Mouse (Mus musculus) liver, embryonic 14.5 days (tissue): Measurements from ENCODE around the gene AL607142.1. TPM values are rescaled to one million over a fixed set of nuclear protein-coding genes. Genes with fewer than 3 reads are reported as not detected.

Experiments used
- ATAC-seq: fragments of 200-750 bp; cut with Nextera tagmentation; 2 replicates; pipeline ENCODE4 v1.8.0; 2017; ENCODE audit warnings: moderate number of reproducible peaks, mild to moderate bottlenecking, moderate library complexity; ENCODE audit not compliant: insufficient read depth
- DNase-seq, 3 experiments: peaks; one replicate each; pipeline ENCODE4 v3.0.0-alpha.2; 2012 to 2013; ENCODE audit warnings: low read depth in 3 of 3, low spot score in 3 of 3
- H3K27ac ChIP-seq: fragments of 300-500 bp; sonication (generic); 2 replicates; pipeline ENCODE4 v1.5.1; 2014; ENCODE audit warnings: moderate library complexity, mild to moderate bottlenecking, control low read depth, inconsistent platforms
- H3K27me3 ChIP-seq: fragments of 300-500 bp; sonication (generic); 2 replicates; pipeline ENCODE4 v1.6.1; 2014; ENCODE audit warnings: mild to moderate bottlenecking, low read length, moderate library complexity; ENCODE audit not compliant: control insufficient read depth, insufficient read depth
- H3K36me3 ChIP-seq: fragments of 300-500 bp; sonication (generic); replicated peaks from 2 replicates; pipeline ENCODE4 v1.6.1; 2014; ENCODE audit warnings: low read depth; ENCODE audit not compliant: control insufficient read depth, insufficient read depth
- H3K4me1 ChIP-seq, 2 experiments: fragments of 200-500 bp in 1 of 2; fragments of 300-500 bp in 1 of 2; sonication (generic) in 1 of 2; replicated peaks; 2 replicates each; pipeline ENCODE4 v1.6.1; 2012 to 2014; ENCODE audit warnings: antibody characterized with exemption in 1 of 2, inconsistent platforms in 1 of 2, low read length in 1 of 2; ENCODE audit not compliant: control insufficient read depth in 2 of 2, insufficient read depth in 2 of 2
- H3K4me2 ChIP-seq: fragments of 300-500 bp; sonication (generic); 2 replicates; pipeline ENCODE4 v1.6.1; 2014; ENCODE audit warnings: low read depth, mild to moderate bottlenecking, control low read depth, moderate library complexity
- H3K4me3 ChIP-seq, 2 experiments: fragments of 200-500 bp in 1 of 2; fragments of 300-500 bp in 1 of 2; sonication (generic) in 1 of 2; 2 replicates each; pipeline ENCODE4 v1.5.1; 2012 to 2014; ENCODE audit warnings: low read depth in 2 of 2, low read length in 2 of 2, mild to moderate bottlenecking in 2 of 2, control low read depth in 1 of 2, inconsistent platforms in 1 of 2, moderate library complexity in 1 of 2; ENCODE audit not compliant: insufficient read depth in 1 of 2
- H3K9ac ChIP-seq: fragments of 300-500 bp; sonication (generic); replicated peaks from 2 replicates; pipeline ENCODE4 v1.6.1; 2014; ENCODE audit warnings: mild to moderate bottlenecking, control low read depth, moderate library complexity
- H3K9me3 ChIP-seq: fragments of 300-500 bp; sonication (generic); 2 replicates; pipeline ENCODE4 v1.6.1; 2016; ENCODE audit warnings: low read length, mixed read lengths; ENCODE audit not compliant: control insufficient read depth
- CTCF ChIP-seq: IDR thresholded peaks from 2 replicates; pipeline ENCODE4 v1.5.1; 2016; ENCODE audit warnings: antibody characterized with exemption, low read depth, control low read depth
- EP300 ChIP-seq: IDR thresholded peaks from 2 replicates; pipeline ENCODE4 v1.6.1; 2016; ENCODE audit warnings: antibody characterized with exemption, low read depth
- WGBS: fragments of 180-500 bp; shearing (Covaris S2); extraction: QIAGEN DNeasy Blood & Tissue Kit; methylation state at CpG from one replicate; pipeline ENCODE4 v1.1.7; 2014; ENCODE audit not compliant: insufficient replicate concordance; 5-methylcytosine and 5-hydroxymethylcytosine counted together
- polyA plus RNA-seq, 2 experiments: library from polyadenylated mRNA; depleted of rRNA in 1 of 2; stranded (reverse) in 1 of 2; unstranded in 1 of 2; fragments of >200 nt; fragmentation: Nextera tagmentation in 1 of 2; extraction: Ambion mirVana in 1 of 2; gene quantifications; 2 replicates each; pipeline versions ENCODE4 v1.2.1 to v1.2.3; 2012 to 2014

The AL607142.1 gene
- polyA plus RNA-seq, 2 experiments = not detected

- Histone ChIP-seq H3K4me3 (no peak overlapping the region), H3K4me1 (no peaks in the 10 kb centered on the region), H3K9me3 (no peaks in the 10 kb centered on the region), H3K36me3 (no peaks in the 10 kb centered on the region), H3K4me2 (no peak overlapping the region), H3K27ac (no peak overlapping the region), H3K27me3 (no peaks in the 10 kb centered on the region), H3K9ac (no peak overlapping the region)
- DNase-seq = no peak
- ATAC-seq = no peak
- no peak for TF ChIP-seq EP300
- no peak for TF ChIP-seq CTCF
- 74% methylated on average over 19 of the region's 19 CpGs for WGBS
Measured at GRCm38 (mm10) chr4:120096935-120097334, 32.1 kb downstream of the AL607142.1 start.

GRCm38 (mm10) chr4:120101186-120101585 lies 36.4 kb downstream of the AL607142.1 start:
- Histone ChIP-seq H3K4me1 (no peaks in the 10 kb centered on the region), H3K27me3 (no peaks in the 10 kb centered on the region), H3K27ac (no peak overlapping the region), H3K36me3 (no peaks in the 10 kb centered on the region), H3K4me2 (no peak overlapping the region), H3K9ac (no peak overlapping the region), H3K4me3 (no peak overlapping the region), H3K9me3 (no peaks in the 10 kb centered on the region)
- DNase-seq (no peak), ATAC-seq (no peak)
- TF ChIP-seq EP300 (no peak), CTCF (no peak)

- Histone ChIP-seq H3K4me3 (no peak overlapping the region), H3K36me3 (no peaks in the 10 kb centered on the region), H3K27ac (no peak overlapping the region), H3K9ac (no peak overlapping the region), H3K4me2 (no peak overlapping the region), H3K9me3 (no peaks in the 10 kb centered on the region), H3K4me1 (no peaks in the 10 kb centered on the region), H3K27me3 (no peaks in the 10 kb centered on the region)
- ATAC-seq (no peak), DNase-seq (no peak)
- WGBS = 38% methylated on average over 5 of the region's 5 CpGs
- TF ChIP-seq CTCF = peak; percentile 70
- TF ChIP-seq EP300 = no peak
Measured at GRCm38 (mm10) chr4:120104599-120104998, 39.8 kb downstream of the AL607142.1 start.

GRCm38 (mm10) chr4:120106362-120106761 lies 41.6 kb downstream of the AL607142.1 start:
- no peak overlapping the region for H3K4me3 ChIP-seq
- ATAC-seq (no peak), DNase-seq (no peak)
- TF ChIP-seq CTCF (no peak), EP300 (no peak)
- no peak overlapping the region for H3K4me2 ChIP-seq
- H3K9me3 ChIP-seq = no peaks in the 10 kb centered on the region
- 74% methylated on average over 3 of the region's 3 CpGs for WGBS
- no peak overlapping the region for H3K9ac ChIP-seq
- H3K36me3 ChIP-seq = no peaks in the 10 kb centered on the region
- H3K4me1 ChIP-seq = no peaks in the 10 kb centered on the region
- no peaks in the 10 kb centered on the region for H3K27me3 ChIP-seq
- H3K27ac ChIP-seq = no peak overlapping the region

- ATAC-seq = no peak
- Histone ChIP-seq H3K27ac (no peak overlapping the region), H3K4me1 (no peaks in the 10 kb centered on the region), H3K36me3 (no peaks in the 10 kb centered on the region), H3K4me2 (no peak overlapping the region), H3K4me3 (no peak overlapping the region), H3K27me3 (no peaks in the 10 kb centered on the region), H3K9ac (no peak overlapping the region), H3K9me3 (no peaks in the 10 kb centered on the region)
- DNase-seq = no peak
- TF ChIP-seq EP300 (no peak), CTCF (no peak)
- WGBS = 31% methylated on average over 8 of the region's 8 CpGs
Measured at GRCm38 (mm10) chr4:120107787-120108186, 43.0 kb downstream of the AL607142.1 start.

- Histone ChIP-seq H3K4me2 (no peak overlapping the region), H3K27ac (no peak overlapping the region), H3K9me3 (no peaks in the 10 kb centered on the region), H3K9ac (no peak overlapping the region), H3K4me3 (no peak overlapping the region), H3K36me3 (no peaks in the 10 kb centered on the region), H3K4me1 (no peaks in the 10 kb centered on the region), H3K27me3 (no peaks in the 10 kb centered on the region)
- no peak for ATAC-seq
- DNase-seq = no peak
- WGBS = 57% methylated on average over 3 of the region's 3 CpGs
- TF ChIP-seq EP300 (no peak), CTCF (no peak)
Measured at GRCm38 (mm10) chr4:120115516-120115915, 50.7 kb downstream of the AL607142.1 start.
